Mouse (Mus musculus): ENCODE results near the gene Pfdn5. TPM values are rescaled to one million over a fixed set of nuclear protein-coding genes. Genes with fewer than 3 reads are reported as not detected.

The Pfdn5 gene
- 273 and 464 TPM in 2 replicates for total RNA-seq (2017)

- peak; percentile 99 for ATAC-seq (replicated peaks in 1 of 2; ENCODE audit: insufficient read depth in 1 of 2, low FRiP score in 2 of 2, low TSS enrichment in 1 of 2, low read depth in 1 of 2, poor library complexity in 2 of 2, severe bottlenecking in 2 of 2)
Measured at GRCm38 (mm10) chr15:102326022-102326576, at the start of gene Pfdn5. TSS of gene Pfdn5 (plus strand) at chr15:102326116.

GRCm38 (mm10) chr15:102278726-102279091 is 47.2 kb upstream of the Pfdn5 start:
- ATAC-seq (replicated peaks in 1 of 2; ENCODE audit: insufficient read depth in 1 of 2, low FRiP score in 2 of 2, low TSS enrichment in 1 of 2, low read depth in 1 of 2, poor library complexity in 2 of 2, severe bottlenecking in 2 of 2) = no peak

- ATAC-seq (replicated peaks in 1 of 2; ENCODE audit: insufficient read depth in 1 of 2, low FRiP score in 2 of 2, low TSS enrichment in 1 of 2, low read depth in 1 of 2, poor library complexity in 2 of 2, severe bottlenecking in 2 of 2) = peak; percentile 88 to 94
Measured at GRCm38 (mm10) chr15:102279092-102279782, 46.7 kb upstream of the Pfdn5 start, which contains the start of gene Mfsd5. TSS of gene Mfsd5 (plus strand) at chr15:102279454.

- no peak for ATAC-seq (replicated peaks in 1 of 2; ENCODE audit: insufficient read depth in 1 of 2, low FRiP score in 2 of 2, low TSS enrichment in 1 of 2, low read depth in 1 of 2, poor library complexity in 2 of 2, severe bottlenecking in 2 of 2)
Measured at GRCm38 (mm10) chr15:102279783-102280520, 46.0 kb upstream of the Pfdn5 start.

- ATAC-seq (replicated peaks in 1 of 2; ENCODE audit: insufficient read depth in 1 of 2, low FRiP score in 2 of 2, low TSS enrichment in 1 of 2, low read depth in 1 of 2, poor library complexity in 2 of 2, severe bottlenecking in 2 of 2) = no peak
Measured at GRCm38 (mm10) chr15:102280623-102281022, 45.3 kb upstream of the Pfdn5 start.

GRCm38 (mm10) chr15:102282463-102283292 is 43.2 kb upstream of the Pfdn5 start:
- ATAC-seq (replicated peaks in 1 of 2; ENCODE audit: insufficient read depth in 1 of 2, low FRiP score in 2 of 2, low TSS enrichment in 1 of 2, low read depth in 1 of 2, poor library complexity in 2 of 2, severe bottlenecking in 2 of 2) = no peak

GRCm38 (mm10) chr15:102283648-102284047 is 42.3 kb upstream of the Pfdn5 start:
- ATAC-seq (replicated peaks in 1 of 2; ENCODE audit: insufficient read depth in 1 of 2, low FRiP score in 2 of 2, low TSS enrichment in 1 of 2, low read depth in 1 of 2, poor library complexity in 2 of 2, severe bottlenecking in 2 of 2) = no peak

- peak in 1 of 2 experiments; percentile 49; a peak in 1 of 4 replicates for ATAC-seq (replicated peaks in 1 of 2; ENCODE audit: insufficient read depth in 1 of 2, low FRiP score in 2 of 2, low TSS enrichment in 1 of 2, low read depth in 1 of 2, poor library complexity in 2 of 2, severe bottlenecking in 2 of 2)
Measured at GRCm38 (mm10) chr15:102287395-102287794, 38.5 kb upstream of the Pfdn5 start.

- ATAC-seq (replicated peaks in 1 of 2; ENCODE audit: insufficient read depth in 1 of 2, low FRiP score in 2 of 2, low TSS enrichment in 1 of 2, low read depth in 1 of 2, poor library complexity in 2 of 2, severe bottlenecking in 2 of 2) = peak; percentile 100
Measured at GRCm38 (mm10) chr15:102295633-102296367, 30.1 kb upstream of the Pfdn5 start, which contains the start of gene Espl1. TSS of gene Espl1 (plus strand) at chr15:102296266.

GRCm38 (mm10) chr15:102296368-102297006 is 29.4 kb upstream of the Pfdn5 start:
- ATAC-seq (replicated peaks in 1 of 2; ENCODE audit: insufficient read depth in 1 of 2, low FRiP score in 2 of 2, low TSS enrichment in 1 of 2, low read depth in 1 of 2, poor library complexity in 2 of 2, severe bottlenecking in 2 of 2) = no peak

- no peak for ATAC-seq (replicated peaks in 1 of 2; ENCODE audit: insufficient read depth in 1 of 2, low FRiP score in 2 of 2, low TSS enrichment in 1 of 2, low read depth in 1 of 2, poor library complexity in 2 of 2, severe bottlenecking in 2 of 2)
Measured at GRCm38 (mm10) chr15:102302542-102302941, 23.4 kb upstream of the Pfdn5 start.

- ATAC-seq (replicated peaks in 1 of 2; ENCODE audit: insufficient read depth in 1 of 2, low FRiP score in 2 of 2, low TSS enrichment in 1 of 2, low read depth in 1 of 2, poor library complexity in 2 of 2, severe bottlenecking in 2 of 2) = no peak
Measured at GRCm38 (mm10) chr15:102308717-102309116, 17.2 kb upstream of the Pfdn5 start.

GRCm38 (mm10) chr15:102310074-102310845 is 15.7 kb upstream of the Pfdn5 start:
- ATAC-seq (replicated peaks in 1 of 2; ENCODE audit: insufficient read depth in 1 of 2, low FRiP score in 2 of 2, low TSS enrichment in 1 of 2, low read depth in 1 of 2, poor library complexity in 2 of 2, severe bottlenecking in 2 of 2) = no peak

- ATAC-seq (replicated peaks in 1 of 2; ENCODE audit: insufficient read depth in 1 of 2, low FRiP score in 2 of 2, low TSS enrichment in 1 of 2, low read depth in 1 of 2, poor library complexity in 2 of 2, severe bottlenecking in 2 of 2) = peak; percentile 57 to 63; a peak in 3 of 4 replicates
Measured at GRCm38 (mm10) chr15:102311489-102311888, 14.4 kb upstream of the Pfdn5 start.

- no peak for ATAC-seq (replicated peaks in 1 of 2; ENCODE audit: insufficient read depth in 1 of 2, low FRiP score in 2 of 2, low TSS enrichment in 1 of 2, low read depth in 1 of 2, poor library complexity in 2 of 2, severe bottlenecking in 2 of 2)
Measured at GRCm38 (mm10) chr15:102315292-102315691, 10.6 kb upstream of the Pfdn5 start.

GRCm38 (mm10) chr15:102316263-102316662 is 9.7 kb upstream of the Pfdn5 start:
- ATAC-seq (replicated peaks in 1 of 2; ENCODE audit: insufficient read depth in 1 of 2, low FRiP score in 2 of 2, low TSS enrichment in 1 of 2, low read depth in 1 of 2, poor library complexity in 2 of 2, severe bottlenecking in 2 of 2) = peak; percentile 80 to 85
